Comparison of ENCODE assay signal across 9 mouse cellular contexts in genomic region chr13:110382447-110382901, GRCm38 (mm10). TPM values are rescaled to one million over a fixed set of nuclear protein-coding genes. Genes with fewer than 3 reads are reported as not detected.
A peak's percentile ranks its signal among the peaks of the same experiment; 100 is the strongest.
DNase-seq lines count a peak whose midpoint lies in the region; ATAC-seq and TF ChIP-seq lines count a peak whose summit lies in the region.
"Had no signal": no experiment of that assay in that cellular context is flagged by ENCODE, and none has a peak within 500 bp of the region (broad histone marks: within the 10 kb centered on the region; RNA-seq: fewer than 3 reads in every experiment).

No protein-coding gene starts in this region.

- H3K9ac ChIP-seq in forebrain, embryonic 14.5 days (ENCODE audit: low read length), result no peak overlapping the region
- H3K9ac ChIP-seq in limb, embryonic 13.5 days, result no peak overlapping the region
- no peak overlapping the region for H3K9ac ChIP-seq in neural tube, embryonic 15.5 days (replicated peaks)

- H3K27ac ChIP-seq in cerebellum, adult 2 months (ENCODE audit: insufficient read depth, low read length), result no peak overlapping the region
- no peak overlapping the region for H3K27ac ChIP-seq in forebrain, embryonic 14.5 days (ENCODE audit: low read depth, low read length)
- no peak overlapping the region for H3K27ac ChIP-seq in limb, embryonic 13.5 days
- H3K27ac ChIP-seq in neural tube, embryonic 15.5 days (replicated peaks), result no peak overlapping the region

- TF ChIP-seq CTCF in cerebellum, adult 2 months (IDR thresholded peaks at IDR 0.05; ENCODE audit: borderline replicate concordance, insufficient read depth, low read depth, low read length), result peak; percentile 17; the same call in 1 of the 2 replicates

- no peaks in the 10 kb centered on the region for H3K36me3 ChIP-seq in forebrain, embryonic 14.5 days (ENCODE audit: control insufficient read depth, insufficient read depth, low read length)
- no peaks in the 10 kb centered on the region for H3K36me3 ChIP-seq in limb, embryonic 13.5 days
- no peaks in the 10 kb centered on the region for H3K36me3 ChIP-seq in neural tube, embryonic 15.5 days

- no peaks in the 10 kb centered on the region for H3K9me3 ChIP-seq in forebrain, embryonic 14.5 days (replicated peaks; ENCODE audit: control insufficient read depth, low read length)
- H3K9me3 ChIP-seq in limb, embryonic 13.5 days, result no peaks in the 10 kb centered on the region
- H3K9me3 ChIP-seq in neural tube, embryonic 15.5 days (replicated peaks), result no peaks in the 10 kb centered on the region
- H3K9me3 ChIP-seq: megakaryocyte, embryonic 14.5 days had no signal

- ATAC-seq in forebrain, embryonic 14.5 days, result peak; percentile 62
- ATAC-seq in limb, embryonic 13.5 days (ENCODE audit: low FRiP score, low read depth), result 0 out of 2 replicates have a peak, but pooled peaks have one; percentile 40
- ATAC-seq in neural tube, embryonic 15.5 days (ENCODE audit: low FRiP score), result peak; percentile 65

- H3K4me3 ChIP-seq in cerebellum, adult 2 months (replicated peaks; ENCODE audit: insufficient read depth, low read depth, low read length), result no peak overlapping the region
- no peak overlapping the region for H3K4me3 ChIP-seq in forebrain, embryonic 14.5 days (ENCODE audit: low read depth, low read length)
- no peak overlapping the region for H3K4me3 ChIP-seq in limb, embryonic 13.5 days
- H3K4me3 ChIP-seq in neural tube, embryonic 15.5 days (replicated peaks), result no peak overlapping the region
- H3K4me3 ChIP-seq: megakaryocyte, embryonic 14.5 days had no signal

- H3K27me3 ChIP-seq in cerebellum, adult 2 months (ENCODE audit: control insufficient read depth, insufficient read depth, low read length), result no peaks in the 10 kb centered on the region
- no peaks in the 10 kb centered on the region for H3K27me3 ChIP-seq in forebrain, embryonic 14.5 days (replicated peaks; ENCODE audit: control insufficient read depth, insufficient read depth, low read length)
- no peaks in the 10 kb centered on the region for H3K27me3 ChIP-seq in limb, embryonic 13.5 days
- no peaks in the 10 kb centered on the region for H3K27me3 ChIP-seq in neural tube, embryonic 15.5 days (replicated peaks)

- TF ChIP-seq POLR2A in cerebellum, adult 2 months (IDR thresholded peaks at IDR 0.05; ENCODE audit: borderline replicate concordance, insufficient read depth, low read length), result no peak

- H3K4me1 ChIP-seq in cerebellum, adult 2 months (ENCODE audit: control insufficient read depth, insufficient read depth, low read length), result no peaks in the 10 kb centered on the region
- H3K4me1 ChIP-seq in forebrain, embryonic 14.5 days (ENCODE audit: control insufficient read depth, insufficient read depth, low read length), result no peaks in the 10 kb centered on the region
- H3K4me1 ChIP-seq in limb, embryonic 13.5 days, result no peaks in the 10 kb centered on the region
- H3K4me1 ChIP-seq in neural tube, embryonic 15.5 days, result no peaks in the 10 kb centered on the region

- peak in 1 of 2 experiments; percentile 37 for DNase-seq in cerebellum, adult 2 months
- DNase-seq in cerebellum, adult 11-12 months, result no peak
- DNase-seq in urinary bladder, postnatal 14 days (ENCODE audit: low spot score), result peak; percentile 25
- DNase-seq in urinary bladder, postnatal 4 days (ENCODE audit: low spot score in 2 of 2), result no peak
- DNase-seq in forebrain, embryonic 14.5 days (ENCODE audit: low spot score), result peak; percentile 84
- no peak for DNase-seq in gastrocnemius, postnatal 4 days (ENCODE audit: low spot score in 2 of 2)

- H3K4me2 ChIP-seq in forebrain, embryonic 14.5 days (ENCODE audit: low read length), result no peak overlapping the region
- H3K4me2 ChIP-seq in limb, embryonic 13.5 days (replicated peaks), result no peak overlapping the region
- no peak overlapping the region for H3K4me2 ChIP-seq in neural tube, embryonic 15.5 days

- 19% methylated on average over 5 of the region's 5 CpGs for WGBS in cerebellum, adult 2 months
- 20% methylated on average over 5 of the region's 5 CpGs for WGBS in forebrain, embryonic 14.5 days
- WGBS in limb, embryonic 13.5 days, result 21% methylated on average over 5 of the region's 5 CpGs
- WGBS in neural tube, embryonic 15.5 days, result 19% methylated on average over 5 of the region's 5 CpGs

RNA-seq across cellular contexts. Expression of gene Plk2, which starts 12.4 kb away (rescaled TPM):
- 15.6 and 16.6 TPM in 2 replicates for polyA plus RNA-seq in cerebellum, adult 2 months (2012; rRNA removed)
- 152 and 191 TPM in 2 replicates for polyA plus RNA-seq in forebrain, embryonic 14.5 days (2014; fragmentation: Nextera tagmentation; extraction: Ambion mirVana)
- 180 and 193 TPM in 2 replicates for polyA plus RNA-seq in limb, embryonic 13.5 days (2015; fragmentation: Nextera tagmentation; extraction: Ambion mirVana)
- 104 and 125 TPM in 2 replicates for polyA plus RNA-seq in neural tube, embryonic 15.5 days (2015; fragmentation: Nextera tagmentation; extraction: Ambion mirVana)
- total RNA-seq in gastrocnemius, postnatal 4 days (2021), result 10 to 100 TPM; 40.2 to 47.9 TPM

RNA-seq across cellular contexts. Expression of gene Gapt, which starts 25.5 kb away (rescaled TPM):
- not detected in 2 replicates for polyA plus RNA-seq in cerebellum, adult 2 months (2012; rRNA removed)
- polyA plus RNA-seq in forebrain, embryonic 14.5 days (2014; fragmentation: Nextera tagmentation; extraction: Ambion mirVana), result not detected in 2 replicates
- polyA plus RNA-seq in limb, embryonic 13.5 days (2015; fragmentation: Nextera tagmentation; extraction: Ambion mirVana), result 0.11 and 0.15 TPM in 2 replicates
- 0.17 TPM in 1 of 2 replicates, not detected in the other for polyA plus RNA-seq in neural tube, embryonic 15.5 days (2015; fragmentation: Nextera tagmentation; extraction: Ambion mirVana)
- total RNA-seq in gastrocnemius, postnatal 4 days (2021), result under 1 TPM in 1 of 2 experiments, not detected in 1; 0.12 TPM

Comparison
In these comparisons a context has a peak if more than half of its experiments do, and no peak if none do; other contexts are left out.
1. DNase-seq: peak in urinary bladder, postnatal 14 days (single experiment) and forebrain, embryonic 14.5 days (single experiment); none in cerebellum, adult 11-12 months (single experiment), urinary bladder, postnatal 4 days (0 of 2) and gastrocnemius, postnatal 4 days (0 of 2).
2. Peak in every context shown above with its lines, with median percentiles within 50 percentile points of each other: ATAC-seq.